ENCODE assay signal across 10 mouse cellular contexts in genomic region chr19:3999121-3999730, GRCm38 (mm10). TPM values are rescaled to one million over a fixed set of nuclear protein-coding genes. Genes with fewer than 3 reads are reported as not detected.
A peak's percentile ranks its signal among the peaks of the same experiment; 100 is the strongest.
DNase-seq lines count a peak whose midpoint lies in the region; ATAC-seq and TF ChIP-seq lines count a peak whose summit lies in the region.
"Had no signal": no experiment of that assay in that cellular context is flagged by ENCODE, and none has a peak within 500 bp of the region (broad histone marks: within the 10 kb centered on the region; RNA-seq: fewer than 3 reads in every experiment).

No protein-coding gene starts in this region.

- H3K27me3 ChIP-seq in kidney, embryonic 16.5 days (ENCODE audit: insufficient read depth, low read length) = no peaks in the 10 kb centered on the region
- no peaks in the 10 kb centered on the region for H3K27me3 ChIP-seq in embryonic facial prominence, embryonic 12.5 days
- H3K27me3 ChIP-seq in intestine, postnatal 0 days (replicated peaks; ENCODE audit: control insufficient read depth, insufficient read depth, low read length) = no peaks in the 10 kb centered on the region
- no peaks in the 10 kb centered on the region for H3K27me3 ChIP-seq in neural tube, embryonic 13.5 days

- H3K4me1 ChIP-seq in kidney, embryonic 16.5 days (ENCODE audit: insufficient read depth, low read length) = peaks cover 43% of the 10 kb centered on the region
- peaks cover 14% of the 10 kb centered on the region for H3K4me1 ChIP-seq in embryonic facial prominence, embryonic 12.5 days
- peaks cover 7% of the 10 kb centered on the region; the same call in 1 of the 2 replicates for H3K4me1 ChIP-seq in intestine, postnatal 0 days (replicated peaks; ENCODE audit: control insufficient read depth, insufficient read depth, low read length)
- peaks cover 20% of the 10 kb centered on the region for H3K4me1 ChIP-seq in neural tube, embryonic 13.5 days (replicated peaks)

- peak overlapping the region; percentile 82 for H3K4me2 ChIP-seq in kidney, embryonic 16.5 days (replicated peaks; ENCODE audit: low read depth, low read length)
- H3K4me2 ChIP-seq in embryonic facial prominence, embryonic 12.5 days (replicated peaks) = peak overlapping the region; percentile 76
- H3K4me2 ChIP-seq in intestine, postnatal 0 days (replicated peaks; ENCODE audit: low read depth) = peak overlapping the region; percentile 72
- H3K4me2 ChIP-seq in neural tube, embryonic 13.5 days = peak overlapping the region; percentile 91

- 77% methylated on average over 9 of the region's 9 CpGs for WGBS in kidney, embryonic 16.5 days
- 87% methylated on average over 9 of the region's 9 CpGs for WGBS in embryonic facial prominence, embryonic 12.5 days
- 83% methylated on average over 9 of the region's 9 CpGs for WGBS in intestine, postnatal 0 days
- 88% methylated on average over 9 of the region's 9 CpGs for WGBS in neural tube, embryonic 13.5 days

- TF ChIP-seq CTCF in intestine, postnatal 0 days (IDR thresholded peaks at IDR 0.05; ENCODE audit: low read depth) = no peak

- no peak for ATAC-seq in kidney, embryonic 16.5 days (ENCODE audit: low FRiP score, low TSS enrichment)
- no peak for ATAC-seq in embryonic facial prominence, embryonic 12.5 days (ENCODE audit: insufficient number of reproducible peaks, insufficient read depth, low FRiP score, low TSS enrichment)
- ATAC-seq in intestine, postnatal 0 days = no peak
- ATAC-seq in neural tube, embryonic 13.5 days (ENCODE audit: low read depth) = no peak

- H3K27ac ChIP-seq in kidney, embryonic 16.5 days (ENCODE audit: low read length) = no peak overlapping the region
- no peak overlapping the region for H3K27ac ChIP-seq in embryonic facial prominence, embryonic 12.5 days
- no peak overlapping the region for H3K27ac ChIP-seq in intestine, postnatal 0 days (ENCODE audit: low read depth, low read length)
- H3K27ac ChIP-seq in neural tube, embryonic 13.5 days (replicated peaks) = 0 out of 2 replicates have a peak overlapping the region, but pooled peaks have one; percentile 46

- DNase-seq in kidney, adult 11 months = no peak
- DNase-seq in thymus, adult 18-20 months = no peak
- DNase-seq in left cerebral cortex, postnatal 4 days = no peak
- DNase-seq in embryo, embryonic 11 days = no peak

- peak overlapping the region; percentile 22 for H3K9ac ChIP-seq in kidney, embryonic 16.5 days (replicated peaks; ENCODE audit: low read length)
- peak overlapping the region; percentile 46; the same call in 1 of the 2 replicates for H3K9ac ChIP-seq in embryonic facial prominence, embryonic 12.5 days
- peak overlapping the region; percentile 53; the same call in 1 of the 2 replicates for H3K9ac ChIP-seq in intestine, postnatal 0 days (ENCODE audit: low read depth, low read length)
- peak overlapping the region; percentile 61 for H3K9ac ChIP-seq in neural tube, embryonic 13.5 days

- intact Hi-C loops in left cerebral cortex, postnatal 4 days (cut with DNase I) = no loop called here

- no peaks in the 10 kb centered on the region for H3K36me3 ChIP-seq in kidney, embryonic 16.5 days (ENCODE audit: insufficient read depth, low read length)
- peaks cover 4% of the 10 kb centered on the region; the same call in 1 of the 2 replicates for H3K36me3 ChIP-seq in embryonic facial prominence, embryonic 12.5 days
- no peaks in the 10 kb centered on the region for H3K36me3 ChIP-seq in intestine, postnatal 0 days (ENCODE audit: control insufficient read depth, insufficient read depth)
- no peaks in the 10 kb centered on the region; the same call in 1 of the 2 replicates for H3K36me3 ChIP-seq in neural tube, embryonic 13.5 days

- H3K4me3 ChIP-seq in kidney, embryonic 16.5 days (ENCODE audit: low read length) = peak overlapping the region; percentile 64; the same call in 1 of the 2 replicates
- H3K4me3 ChIP-seq in embryonic facial prominence, embryonic 12.5 days = peak overlapping the region; percentile 75
- peak overlapping the region; percentile 59 for H3K4me3 ChIP-seq in intestine, postnatal 0 days (ENCODE audit: low read depth, low read length)
- H3K4me3 ChIP-seq in neural tube, embryonic 13.5 days = peak overlapping the region; percentile 62; the same call in 1 of the 2 replicates

- H3K9me3 ChIP-seq in kidney, embryonic 16.5 days (ENCODE audit: low read length) = no peaks in the 10 kb centered on the region
- H3K9me3 ChIP-seq in embryonic facial prominence, embryonic 12.5 days = no peaks in the 10 kb centered on the region
- H3K9me3 ChIP-seq in intestine, postnatal 0 days (ENCODE audit: control insufficient read depth) = no peaks in the 10 kb centered on the region
- H3K9me3 ChIP-seq in neural tube, embryonic 13.5 days = no peaks in the 10 kb centered on the region

RNA-seq across cellular contexts. Expression of gene Nudt8, which starts 1.2 kb away (rescaled TPM):
- polyA plus RNA-seq in kidney, embryonic 16.5 days (2015; fragmentation: Nextera tagmentation; extraction: Ambion mirVana) = 36.2 and 39.8 TPM in 2 replicates
- 30.0 and 33.2 TPM in 2 replicates for polyA plus RNA-seq in embryonic facial prominence, embryonic 12.5 days (2016; fragmentation: Nextera tagmentation; extraction: Ambion mirVana)
- polyA plus RNA-seq in intestine, postnatal 0 days (2015; fragmentation: Nextera tagmentation; extraction: Ambion mirVana) = 31.7 and 32.9 TPM in 2 replicates
- polyA plus RNA-seq in neural tube, embryonic 13.5 days (2015; fragmentation: Nextera tagmentation; extraction: Ambion mirVana) = 22.5 and 22.9 TPM in 2 replicates
- 10 to 100 TPM; 14.6 to 14.8 TPM for total RNA-seq in left cerebral cortex, postnatal 4 days (2021)

RNA-seq across cellular contexts. Expression of gene Gm49405, which starts 1.2 kb away (rescaled TPM):
- polyA plus RNA-seq in kidney, embryonic 16.5 days (2015; fragmentation: Nextera tagmentation; extraction: Ambion mirVana) = 3.9 and 5.2 TPM in 2 replicates
- 4.0 and 5.6 TPM in 2 replicates for polyA plus RNA-seq in embryonic facial prominence, embryonic 12.5 days (2016; fragmentation: Nextera tagmentation; extraction: Ambion mirVana)
- polyA plus RNA-seq in intestine, postnatal 0 days (2015; fragmentation: Nextera tagmentation; extraction: Ambion mirVana) = 0.42 and 0.44 TPM in 2 replicates
- 4.7 and 6.0 TPM in 2 replicates for polyA plus RNA-seq in neural tube, embryonic 13.5 days (2015; fragmentation: Nextera tagmentation; extraction: Ambion mirVana)
- total RNA-seq in left cerebral cortex, postnatal 4 days (2021) = 1 to 10 TPM; 4.1 to 4.8 TPM

RNA-seq across cellular contexts. Expression of gene Doc2g, which starts 3.9 kb away (rescaled TPM):
- 5.3 and 6.1 TPM in 2 replicates for polyA plus RNA-seq in kidney, embryonic 16.5 days (2015; fragmentation: Nextera tagmentation; extraction: Ambion mirVana)
- 6.5 and 6.9 TPM in 2 replicates for polyA plus RNA-seq in embryonic facial prominence, embryonic 12.5 days (2016; fragmentation: Nextera tagmentation; extraction: Ambion mirVana)
- 0.64 and 0.89 TPM in 2 replicates for polyA plus RNA-seq in intestine, postnatal 0 days (2015; fragmentation: Nextera tagmentation; extraction: Ambion mirVana)
- 6.0 and 7.1 TPM in 2 replicates for polyA plus RNA-seq in neural tube, embryonic 13.5 days (2015; fragmentation: Nextera tagmentation; extraction: Ambion mirVana)
- total RNA-seq in left cerebral cortex, postnatal 4 days (2021) = 1 to 10 TPM; 8.3 to 9.4 TPM

RNA-seq across cellular contexts. Expression of gene Tbx10, which starts 6.7 kb away (rescaled TPM):
- 1.5 TPM in 2 replicates for polyA plus RNA-seq in kidney, embryonic 16.5 days (2015; fragmentation: Nextera tagmentation; extraction: Ambion mirVana)
- polyA plus RNA-seq in embryonic facial prominence, embryonic 12.5 days (2016; fragmentation: Nextera tagmentation; extraction: Ambion mirVana) = not detected in 2 replicates
- polyA plus RNA-seq in intestine, postnatal 0 days (2015; fragmentation: Nextera tagmentation; extraction: Ambion mirVana) = 0.59 and 0.61 TPM in 2 replicates
- polyA plus RNA-seq in neural tube, embryonic 13.5 days (2015; fragmentation: Nextera tagmentation; extraction: Ambion mirVana) = not detected in 2 replicates
- not detected for total RNA-seq in left cerebral cortex, postnatal 4 days (2021)
- total RNA-seq: adrenal gland, adult 2 months; gastrocnemius, postnatal 14 days had no signal
- polyA plus RNA-seq: adrenal gland, adult 2 months had no signal

RNA-seq across cellular contexts. Expression of gene Acy3, which starts 12.9 kb away (rescaled TPM):
- 44.8 and 47.5 TPM in 2 replicates for polyA plus RNA-seq in kidney, embryonic 16.5 days (2015; fragmentation: Nextera tagmentation; extraction: Ambion mirVana)
- 3.0 and 3.4 TPM in 2 replicates for polyA plus RNA-seq in embryonic facial prominence, embryonic 12.5 days (2016; fragmentation: Nextera tagmentation; extraction: Ambion mirVana)
- 32.3 and 34.5 TPM in 2 replicates for polyA plus RNA-seq in intestine, postnatal 0 days (2015; fragmentation: Nextera tagmentation; extraction: Ambion mirVana)
- 2.3 and 3.9 TPM in 2 replicates for polyA plus RNA-seq in neural tube, embryonic 13.5 days (2015; fragmentation: Nextera tagmentation; extraction: Ambion mirVana)
- total RNA-seq in left cerebral cortex, postnatal 4 days (2021) = 1 to 10 TPM; 1.4 to 1.6 TPM
